Mouse (Mus musculus) heart, embryonic 14.5 days (tissue): Measurements from ENCODE around the gene Lrmp. TPM values are rescaled to one million over a fixed set of nuclear protein-coding genes. Genes with fewer than 3 reads are reported as not detected.

Experiments
- ATAC-seq: fragments of 200-750 bp; cut with Nextera tagmentation; 2 replicates; pipeline ENCODE4 v1.8.0; 2017; ENCODE audit warnings: low read depth, moderate TSS enrichment; ENCODE audit not compliant: insufficient number of reproducible peaks, insufficient read depth, low FRiP score
- H3K27ac ChIP-seq, 2 experiments: fragments of 200-500 bp in 1 of 2; fragments of 300-500 bp in 1 of 2; sonication (generic) in 1 of 2; replicated peaks in 1 of 2; 2 replicates each; pipeline ENCODE4 v1.5.1; 2012 to 2014; ENCODE audit warnings: low read depth in 2 of 2, low read length in 2 of 2, control low read depth in 1 of 2, mild to moderate bottlenecking in 1 of 2, mixed read lengths in 1 of 2; ENCODE audit not compliant: control insufficient read depth in 1 of 2, insufficient read depth in 1 of 2
- H3K27me3 ChIP-seq: fragments of 300-500 bp; sonication (generic); 2 replicates; pipeline ENCODE4 v1.6.1; 2014; ENCODE audit warnings: mild to moderate bottlenecking, low read length, control low read depth; ENCODE audit not compliant: control insufficient read depth, insufficient read depth
- H3K36me3 ChIP-seq: fragments of 300-500 bp; sonication (generic); 2 replicates; pipeline ENCODE4 v1.6.1; 2014; ENCODE audit warnings: mild to moderate bottlenecking, control low read depth, low read length, mixed read lengths; ENCODE audit not compliant: control insufficient read depth, insufficient read depth
- H3K4me1 ChIP-seq, 2 experiments: fragments of 200-500 bp in 1 of 2; fragments of 300-500 bp in 1 of 2; sonication (generic) in 1 of 2; 2 replicates each; pipeline ENCODE4 v1.6.1; 2012 to 2014; ENCODE audit warnings: low read length in 2 of 2, control low read depth in 1 of 2, mixed read lengths in 1 of 2; ENCODE audit not compliant: control insufficient read depth in 2 of 2, insufficient read depth in 2 of 2
- H3K4me2 ChIP-seq: fragments of 300-500 bp; sonication (generic); 2 replicates; pipeline ENCODE4 v1.6.1; 2014; ENCODE audit warnings: mild to moderate bottlenecking, low read length
- H3K4me3 ChIP-seq, 2 experiments: fragments of 200-500 bp in 1 of 2; fragments of 300-500 bp in 1 of 2; sonication (generic) in 1 of 2; 2 replicates each; pipeline ENCODE4 v1.5.1; 2012 to 2014; ENCODE audit warnings: low read length in 2 of 2, mild to moderate bottlenecking in 2 of 2, control low read depth in 1 of 2, low read depth in 1 of 2, moderate library complexity in 1 of 2; ENCODE audit not compliant: control insufficient read depth in 1 of 2, insufficient read depth in 1 of 2
- H3K9ac ChIP-seq: fragments of 300-500 bp; sonication (generic); 2 replicates; pipeline ENCODE4 v1.6.1; 2014; ENCODE audit warnings: mild to moderate bottlenecking, low read length
- H3K9me3 ChIP-seq: fragments of 300-500 bp; sonication (generic); 2 replicates; pipeline ENCODE4 v1.6.1; 2016; ENCODE audit warnings: low read length, control low read depth; ENCODE audit not compliant: control insufficient read depth
- WGBS: fragments of 180-500 bp; shearing (Covaris S2); extraction: QIAGEN DNeasy Blood & Tissue Kit; methylation state at CpG from one replicate; pipeline ENCODE4 v1.1.7; 2014; 5-methylcytosine and 5-hydroxymethylcytosine counted together
- polyA plus RNA-seq: library from polyadenylated mRNA; unstranded; fragments of >200 nt; fragmentation: Nextera tagmentation; extraction: Ambion mirVana; gene quantifications from 2 replicates; pipeline ENCODE4 v1.2.1, GENCODE M21; 2014

Gene Lrmp
- 1.4 and 1.8 TPM in 2 replicates for polyA plus RNA-seq

DNA sequence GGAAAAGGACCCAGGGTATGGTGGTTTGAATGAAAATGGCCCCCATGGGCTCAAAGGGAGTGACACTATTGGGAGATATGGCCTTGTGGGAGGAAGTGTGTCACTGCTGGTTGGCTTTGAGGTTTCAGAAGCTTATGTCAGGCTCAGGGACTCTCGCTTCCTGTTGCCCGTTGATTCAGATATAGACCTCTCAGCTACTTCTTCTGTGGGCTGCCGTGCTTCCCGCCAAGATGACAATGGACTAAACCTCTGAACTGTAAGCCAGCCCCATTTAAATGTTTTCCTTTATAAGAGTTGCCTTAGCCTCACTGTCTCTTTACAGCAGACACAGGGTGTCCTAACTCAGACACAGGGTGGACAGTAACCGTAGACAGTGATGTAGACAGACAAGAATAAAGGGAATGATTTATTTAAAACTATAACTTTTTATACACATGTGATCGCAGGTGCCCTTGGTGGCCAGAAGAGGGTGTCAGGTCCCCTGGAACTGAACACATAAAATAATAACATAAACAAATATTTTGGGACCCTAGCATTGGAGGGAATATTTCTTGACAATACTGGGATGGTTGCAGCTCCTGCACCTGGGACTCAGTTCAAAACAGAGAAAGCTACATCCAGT lies at the start of gene Lrmp:
Lrmp (plus strand) TSS at position 178 of the 622 bp plus-strand sequence.
- Histone ChIP-seq H3K9me3 (no peaks in the 10 kb centered on the region), H3K4me3 (no peak within 1 kb of the TSS), H3K9ac (no peak within 1 kb of the TSS), H3K4me2 (no peak within 1 kb of the TSS), H3K36me3 (no peaks in the 10 kb centered on the region), H3K27ac (0 out of 4 replicates have a peak within 1 kb of the TSS, but pooled peaks of 1 of the 2 experiments have one; percentile 21), H3K4me1 (peaks cover 9 to 14% of the 10 kb centered on the region in 2 experiments), H3K27me3 (no peaks in the 10 kb centered on the region)
- no peak for ATAC-seq
- 62% methylated on average over 6 of the region's 6 CpGs for WGBS

DNA sequence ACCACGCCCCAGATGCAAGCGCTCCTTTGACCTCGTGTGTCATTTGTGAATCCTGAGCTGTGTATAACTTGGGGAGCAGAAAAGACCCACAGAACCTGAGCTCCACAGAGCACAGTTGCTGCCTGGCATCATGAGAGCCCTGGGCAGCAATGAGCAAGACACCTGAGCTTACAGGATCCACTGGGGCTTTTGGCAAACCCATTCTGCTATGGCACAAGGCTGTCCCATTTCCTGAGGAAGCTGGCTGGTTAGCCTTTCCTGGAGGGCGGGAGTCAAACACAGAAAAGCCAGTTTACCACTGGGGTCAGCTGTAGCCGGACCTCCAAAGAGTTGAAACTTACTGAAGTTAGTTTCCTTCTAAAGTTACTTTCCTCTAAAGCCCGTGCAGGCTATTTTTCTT lies 49.0 kb upstream of the Lrmp start:
- ATAC-seq = no peak
- Histone ChIP-seq H3K27me3 (no peaks in the 10 kb centered on the region), H3K9ac (no peak overlapping the region), H3K9me3 (no peaks in the 10 kb centered on the region), H3K4me1 (no peaks in the 10 kb centered on the region), H3K4me3 (no peak overlapping the region), H3K36me3 (no peaks in the 10 kb centered on the region), H3K4me2 (no peak overlapping the region), H3K27ac (no peak overlapping the region)
- WGBS = 83% methylated on average over 6 of the region's 6 CpGs

DNA sequence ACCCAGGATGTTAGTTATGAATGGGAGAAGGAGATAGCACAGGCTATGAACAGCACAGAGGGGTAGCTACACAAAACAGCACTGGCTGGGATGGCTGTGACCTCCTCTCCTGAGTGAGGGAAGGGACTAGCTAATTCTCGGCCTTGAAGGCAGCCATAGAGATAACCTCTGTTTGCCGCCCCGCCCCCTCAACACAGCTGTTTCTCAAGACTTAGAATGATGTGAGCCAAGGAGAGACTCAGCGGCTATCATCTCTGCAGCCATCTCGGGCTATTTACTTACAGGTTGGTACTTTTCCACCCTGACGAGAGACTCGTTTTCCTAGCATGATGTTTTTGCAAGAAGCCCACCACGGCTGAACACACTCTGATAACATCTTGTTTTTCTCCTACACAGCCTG lies 47.8 kb upstream of the Lrmp start:
- Histone ChIP-seq H3K4me1 (no peaks in the 10 kb centered on the region), H3K27ac (no peak overlapping the region), H3K4me2 (no peak overlapping the region), H3K9ac (no peak overlapping the region), H3K36me3 (no peaks in the 10 kb centered on the region), H3K9me3 (no peaks in the 10 kb centered on the region), H3K27me3 (no peaks in the 10 kb centered on the region), H3K4me3 (no peak overlapping the region)
- ATAC-seq = no peak
- 53% methylated on average over 8 of the region's 8 CpGs for WGBS

- Histone ChIP-seq H3K4me3 (no peak overlapping the region), H3K9me3 (no peaks in the 10 kb centered on the region), H3K4me2 (no peak overlapping the region), H3K36me3 (no peaks in the 10 kb centered on the region), H3K9ac (no peak overlapping the region), H3K27ac (no peak overlapping the region), H3K27me3 (peaks cover 5% of the 10 kb centered on the region), H3K4me1 (no peaks in the 10 kb centered on the region)
- ATAC-seq = no peak
- 88% methylated on average over 7 of the region's 7 CpGs for WGBS
Observed at GRCm38 (mm10) chr6:145069397-145069796, 46.1 kb upstream of the Lrmp start.

GRCm38 (mm10) chr6:145069921-145070320 lies 45.5 kb upstream of the Lrmp start:
- no peak overlapping the region for H3K4me3 ChIP-seq
- WGBS = 88% methylated on average over 2 of the region's 2 CpGs
- no peak overlapping the region for H3K9ac ChIP-seq
- no peak overlapping the region for H3K4me2 ChIP-seq
- no peak for ATAC-seq
- H3K27me3 ChIP-seq = peaks cover 8% of the 10 kb centered on the region
- no peaks in the 10 kb centered on the region for H3K9me3 ChIP-seq
- no peaks in the 10 kb centered on the region for H3K36me3 ChIP-seq
- no peak overlapping the region for H3K27ac ChIP-seq
- H3K4me1 ChIP-seq = peaks cover under 1% of the 10 kb centered on the region in 2 experiments; a peak in 1 of 4 replicates

DNA sequence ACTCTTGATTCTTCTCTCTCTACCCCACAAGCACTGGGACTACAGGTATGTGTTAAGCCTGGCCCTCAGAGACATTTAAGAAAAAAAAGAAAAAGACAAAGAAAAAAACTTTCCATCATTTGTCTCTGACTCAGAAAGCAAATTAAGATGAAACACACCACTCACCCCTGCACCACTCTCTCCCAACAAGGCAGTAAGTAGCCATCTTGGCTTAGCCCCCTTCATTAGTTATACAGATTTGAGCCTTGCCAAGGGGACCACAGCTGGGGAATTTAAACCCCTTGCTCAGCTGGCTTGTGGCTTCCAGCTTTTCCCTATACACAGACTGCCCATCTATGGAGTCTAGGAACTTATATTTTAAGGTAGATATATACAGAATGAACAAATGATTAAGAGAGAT lies 41.0 kb upstream of the Lrmp start:
- ATAC-seq = no peak
- no peak overlapping the region for H3K27ac ChIP-seq
- H3K9ac ChIP-seq = no peak overlapping the region
- H3K9me3 ChIP-seq = no peaks in the 10 kb centered on the region
- H3K4me1 ChIP-seq = peaks cover 7 to 10% of the 10 kb centered on the region in 2 experiments; a peak in 2 of 4 replicates
- peaks cover 25% of the 10 kb centered on the region for H3K27me3 ChIP-seq
- H3K4me3 ChIP-seq = no peak overlapping the region
- 0 out of 2 replicates have a peak overlapping the region, but pooled peaks have one; percentile 86 for H3K4me2 ChIP-seq
- H3K36me3 ChIP-seq = no peaks in the 10 kb centered on the region

DNA sequence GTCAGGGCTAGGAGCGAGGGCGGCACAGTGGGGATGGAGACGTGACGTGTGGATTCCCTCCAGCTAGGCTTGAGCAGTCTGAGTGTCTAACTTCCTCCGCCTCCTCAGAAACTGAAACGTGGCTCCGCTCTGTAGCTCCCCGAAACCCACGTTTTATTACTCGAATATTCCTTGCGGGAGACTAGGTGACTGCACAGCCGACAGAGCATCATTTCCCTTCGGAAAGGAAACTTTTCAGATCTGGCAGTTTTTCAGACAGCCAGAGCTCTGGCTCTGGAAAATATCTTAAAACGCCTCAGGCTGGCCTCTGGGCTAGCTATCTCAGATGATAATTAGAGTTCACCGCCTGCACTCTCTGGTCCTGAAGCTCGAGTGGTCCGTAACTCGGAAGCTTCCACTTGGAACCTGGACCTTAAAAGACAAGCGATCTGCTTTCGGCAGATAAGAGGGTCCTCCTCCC lies 40.3 kb upstream of the Lrmp start:
- peak overlapping the region; percentile 86 for H3K4me2 ChIP-seq
- H3K9ac ChIP-seq = peak overlapping the region; percentile 3
- H3K4me1 ChIP-seq = peaks cover 7 to 10% of the 10 kb centered on the region in 2 experiments; a peak in 2 of 4 replicates
- no peak for ATAC-seq
- H3K9me3 ChIP-seq = no peaks in the 10 kb centered on the region
- H3K27me3 ChIP-seq = peaks cover 25% of the 10 kb centered on the region
- no peak overlapping the region for H3K27ac ChIP-seq
- H3K4me3 ChIP-seq = peak overlapping the region; percentile 32 to 52
- no peaks in the 10 kb centered on the region for H3K36me3 ChIP-seq
- 2% methylated on average over 20 of the region's 20 CpGs for WGBS
